Mouse (Mus musculus) embryonic facial prominence, embryonic 13.5 days (tissue): ENCODE results near the gene Casz1. TPM values are rescaled to one million over a fixed set of nuclear protein-coding genes. Genes with fewer than 3 reads are reported as not detected.

ENCODE experiments used
- ATAC-seq: fragments of 200-750 bp; cut with Nextera tagmentation; 2 replicates; pipeline ENCODE4 v1.8.0; 2017; ENCODE audit warnings: low read depth; ENCODE audit not compliant: insufficient number of reproducible peaks, insufficient read depth, low FRiP score, low TSS enrichment
- H3K27ac ChIP-seq: fragments of 300-500 bp; sonication (generic); 2 replicates; pipeline ENCODE4 v1.5.1; 2015; ENCODE audit warnings: moderate library complexity, mild to moderate bottlenecking, inconsistent platforms
- H3K27me3 ChIP-seq: fragments of 300-500 bp; sonication (generic); 2 replicates; pipeline ENCODE4 v1.6.1; 2015; ENCODE audit warnings: mild to moderate bottlenecking, inconsistent platforms
- H3K36me3 ChIP-seq: fragments of 300-500 bp; sonication (generic); 2 replicates; pipeline ENCODE4 v1.6.1; 2015; ENCODE audit warnings: mild to moderate bottlenecking, inconsistent platforms
- H3K4me1 ChIP-seq: fragments of 300-500 bp; sonication (generic); 2 replicates; pipeline ENCODE4 v1.6.1; 2015; ENCODE audit warnings: inconsistent platforms
- H3K4me2 ChIP-seq: fragments of 300-500 bp; sonication (generic); 2 replicates; pipeline ENCODE4 v1.6.1; 2015; ENCODE audit warnings: moderate library complexity, mild to moderate bottlenecking, inconsistent platforms
- H3K4me3 ChIP-seq: fragments of 300-500 bp; sonication (generic); 2 replicates; pipeline ENCODE4 v1.5.1; 2015; ENCODE audit warnings: mild to moderate bottlenecking, inconsistent platforms
- H3K9ac ChIP-seq: fragments of 300-500 bp; sonication (generic); 2 replicates; pipeline ENCODE4 v1.6.1; 2015; ENCODE audit warnings: mild to moderate bottlenecking, inconsistent platforms
- H3K9me3 ChIP-seq: fragments of 300-500 bp; sonication (generic); 2 replicates; pipeline ENCODE4 v1.6.1; 2016; ENCODE audit warnings: inconsistent platforms
- WGBS: fragments of 180-500 bp; shearing (Covaris S2); methylation state at CpG from one replicate; pipeline ENCODE4 v1.1.7; 2015; ENCODE audit warnings: mixed read lengths; 5-methylcytosine and 5-hydroxymethylcytosine counted together
- polyA plus RNA-seq: library from polyadenylated mRNA; unstranded; fragments of >200 nt; fragmentation: Nextera tagmentation; extraction: Ambion mirVana; gene quantifications from 2 replicates; pipeline ENCODE4 v1.2.1, GENCODE M21; 2015

Casz1 gene
- polyA plus RNA-seq, 1 experiment from 2014 or later = 4.2 TPM

DNA sequence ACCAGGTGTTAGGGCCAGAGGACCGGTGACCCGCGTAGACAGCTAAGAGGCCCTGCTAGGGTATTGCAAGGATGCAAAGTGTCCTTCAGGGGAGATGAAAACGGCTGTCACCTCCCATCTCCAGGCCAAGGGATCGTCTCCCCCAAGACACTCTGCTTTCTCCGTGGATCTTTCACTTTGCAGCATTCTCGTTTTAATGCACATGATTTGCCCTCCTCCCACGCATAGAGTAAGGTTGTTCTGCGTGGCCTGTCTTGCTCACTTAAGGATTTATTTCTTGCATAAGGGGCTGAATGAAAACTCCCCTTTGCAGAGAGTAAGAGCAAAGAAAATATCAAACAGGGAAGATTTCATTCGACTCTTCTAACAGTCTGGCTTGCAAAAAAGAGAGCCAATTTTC, 593 bp upstream of the Casz1 start:
- Histone ChIP-seq H3K36me3 (no peaks in the 10 kb centered on the region), H3K27me3 (peaks cover 89% of the 10 kb centered on the region), H3K27ac (no peak overlapping the region), H3K4me1 (peaks cover 33% of the 10 kb centered on the region), H3K4me2 (peak overlapping the region; percentile 99), H3K9ac (no peak overlapping the region; the same call in 1 of the 2 replicates), H3K4me3 (peak overlapping the region; percentile 61), H3K9me3 (no peaks in the 10 kb centered on the region)
- no peak for ATAC-seq
- WGBS = 6% methylated on average over 10 of the region's 10 CpGs

GRCm38 (mm10) chr4:148804780-148805160, 541 bp downstream of the Casz1 start:
- peaks cover 30% of the 10 kb centered on the region for H3K4me1 ChIP-seq

DNA sequence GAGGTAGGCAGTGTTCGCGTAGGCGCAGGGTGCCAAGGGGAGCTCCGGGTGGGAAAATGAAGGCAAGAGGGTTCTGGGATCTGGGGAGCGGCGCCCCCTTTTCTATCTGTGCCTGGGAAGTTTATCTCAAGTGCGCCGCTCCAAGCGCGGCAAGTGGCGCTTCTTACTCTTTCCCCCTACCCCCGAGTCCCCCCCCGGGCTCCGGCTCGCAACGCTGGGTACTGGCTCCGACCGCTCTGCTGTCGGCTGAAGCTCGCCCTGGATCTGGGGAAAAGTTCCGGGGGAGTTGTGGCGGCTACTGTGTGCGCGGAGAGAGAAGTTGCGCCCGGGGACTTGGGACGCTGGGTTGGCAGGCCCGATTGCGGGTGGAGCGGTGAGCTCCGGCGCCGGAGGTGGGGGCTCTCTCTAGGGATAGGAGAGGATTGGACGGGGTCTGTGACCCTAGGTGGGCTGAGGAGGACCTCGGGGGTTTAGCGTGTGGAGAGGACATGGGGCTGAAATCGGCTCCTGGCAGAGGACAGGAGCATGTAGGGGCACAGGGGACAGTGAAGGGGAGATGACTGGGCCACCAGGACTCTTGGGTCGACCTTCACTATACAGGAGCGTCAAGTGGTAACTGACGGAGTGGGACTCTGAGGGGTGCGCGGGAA, 1.1 kb downstream of the Casz1 start:
- H3K36me3 ChIP-seq = no peaks in the 10 kb centered on the region
- peak overlapping the region; percentile 61 for H3K4me3 ChIP-seq
- H3K4me1 ChIP-seq = peaks cover 30% of the 10 kb centered on the region
- no peaks in the 10 kb centered on the region for H3K9me3 ChIP-seq
- H3K27me3 ChIP-seq = peaks cover 93% of the 10 kb centered on the region
- 0 out of 2 replicates have a peak, but pooled peaks have one; percentile 1 for ATAC-seq
- peak overlapping the region; percentile 72 for H3K9ac ChIP-seq
- WGBS = under 1% methylated on average over 42 of the region's 42 CpGs
- peak overlapping the region; percentile 99 for H3K4me2 ChIP-seq
- no peak overlapping the region for H3K27ac ChIP-seq

More at GRCm38 (mm10) chr4:148804780-148805160, 541 bp downstream of the Casz1 start:
- ATAC-seq = peak; percentile 40; the same call in 1 of the 2 replicates
- Histone ChIP-seq H3K36me3 (no peaks in the 10 kb centered on the region), H3K9ac (peak overlapping the region; percentile 72), H3K4me2 (peak overlapping the region; percentile 99), H3K27ac (no peak overlapping the region), H3K9me3 (no peaks in the 10 kb centered on the region), H3K4me3 (peak overlapping the region; percentile 61), H3K27me3 (peaks cover 93% of the 10 kb centered on the region)
- 2% methylated on average over 15 of the region's 16 CpGs for WGBS

- no peaks in the 10 kb centered on the region for H3K36me3 ChIP-seq
- H3K9me3 ChIP-seq = no peaks in the 10 kb centered on the region
- H3K4me1 ChIP-seq = peaks cover 30% of the 10 kb centered on the region
- no peak overlapping the region for H3K27ac ChIP-seq
- no peak for ATAC-seq
- H3K4me2 ChIP-seq = peak overlapping the region; percentile 99
- peaks cover 93% of the 10 kb centered on the region for H3K27me3 ChIP-seq
- H3K9ac ChIP-seq = peak overlapping the region; percentile 72
- WGBS = under 1% methylated on average over 59 of the region's 64 CpGs
- peak overlapping the region; percentile 61 for H3K4me3 ChIP-seq
Measured at GRCm38 (mm10) chr4:148805811-148806747, 1.9 kb downstream of the Casz1 start.

DNA sequence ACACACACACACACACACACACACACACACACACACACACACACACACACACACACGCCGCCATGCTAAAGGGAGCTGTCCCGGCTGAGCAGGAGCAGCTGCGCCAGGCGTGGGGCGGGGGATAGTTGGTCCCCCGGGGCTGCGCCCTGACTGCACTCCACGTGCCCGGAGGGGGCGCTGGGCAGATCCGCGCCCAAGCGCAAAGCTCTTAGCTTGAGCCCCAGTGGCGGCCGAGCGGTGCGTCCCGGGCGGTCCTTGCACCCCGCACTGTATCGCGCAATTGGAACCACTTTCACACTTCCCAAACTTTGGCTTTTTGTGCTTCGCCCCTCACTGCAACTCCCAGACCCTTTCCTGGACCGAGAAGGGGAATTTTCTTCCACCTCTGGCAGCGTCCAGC, 2.6 kb downstream of the Casz1 start:
- H3K27me3 ChIP-seq = peaks cover 95% of the 10 kb centered on the region
- ATAC-seq = no peak
- peaks cover 30% of the 10 kb centered on the region for H3K4me1 ChIP-seq
- no peaks in the 10 kb centered on the region for H3K9me3 ChIP-seq
- H3K9ac ChIP-seq = peak overlapping the region; percentile 27; the same call in 1 of the 2 replicates
- no peaks in the 10 kb centered on the region for H3K36me3 ChIP-seq
- peak overlapping the region; percentile 61 for H3K4me3 ChIP-seq
- WGBS = 1% methylated on average over 25 of the region's 26 CpGs
- H3K27ac ChIP-seq = no peak overlapping the region
- H3K4me2 ChIP-seq = peak overlapping the region; percentile 99

DNA sequence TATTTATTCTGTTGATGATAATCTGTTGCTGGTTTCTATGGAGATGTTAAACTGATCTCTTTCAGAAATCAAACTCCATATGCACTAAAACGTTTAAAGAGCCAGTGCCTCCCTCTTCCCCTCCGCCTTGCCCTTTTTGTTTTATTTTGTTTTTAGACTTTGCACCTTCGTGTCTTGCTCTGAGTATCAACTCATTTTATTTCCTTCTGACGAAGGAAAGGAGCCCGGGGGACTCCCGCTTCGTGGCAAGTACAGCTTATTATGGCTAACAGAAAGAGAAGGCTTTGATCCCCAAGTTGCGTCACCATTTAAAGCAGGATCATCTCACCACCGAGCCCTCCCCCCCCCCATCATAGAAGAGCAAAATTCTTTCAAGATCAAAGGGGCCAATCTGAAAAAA, 3.2 kb downstream of the Casz1 start:
- WGBS = 2% methylated on average over 9 of the region's 9 CpGs
- ATAC-seq = no peak
- Histone ChIP-seq H3K4me2 (peak overlapping the region; percentile 99), H3K4me3 (peak overlapping the region; percentile 61), H3K9me3 (no peaks in the 10 kb centered on the region), H3K9ac (no peak overlapping the region), H3K36me3 (no peaks in the 10 kb centered on the region), H3K27ac (no peak overlapping the region), H3K27me3 (peaks cover 95% of the 10 kb centered on the region), H3K4me1 (peaks cover 33% of the 10 kb centered on the region)

DNA sequence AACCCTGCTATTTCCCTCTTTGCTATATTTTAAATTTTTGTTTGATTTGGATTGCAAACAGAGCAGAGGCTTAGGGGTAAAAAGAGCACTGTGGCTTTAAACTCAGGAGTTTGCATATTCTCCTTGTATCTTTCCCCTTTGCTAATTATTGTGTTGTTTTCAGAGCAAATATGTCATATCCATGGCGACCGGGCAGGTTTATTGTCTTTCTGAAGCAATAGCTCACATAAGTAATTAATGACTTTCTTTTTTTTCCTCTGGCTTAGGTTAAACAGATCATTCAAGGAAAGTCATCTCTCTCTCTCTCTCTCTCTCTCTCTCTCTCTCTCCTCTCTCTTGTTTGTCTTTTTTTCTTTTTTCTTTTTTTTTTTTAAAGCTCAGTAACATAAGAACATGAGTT, 4.6 kb downstream of the Casz1 start:
- H3K36me3 ChIP-seq = no peaks in the 10 kb centered on the region
- ATAC-seq = no peak
- 41% methylated on average over 2 of the region's 2 CpGs for WGBS
- no peak overlapping the region for H3K27ac ChIP-seq
- no peaks in the 10 kb centered on the region for H3K9me3 ChIP-seq
- peaks cover 95% of the 10 kb centered on the region for H3K27me3 ChIP-seq
- H3K4me3 ChIP-seq = no peak overlapping the region
- no peak overlapping the region for H3K9ac ChIP-seq
- peaks cover 29% of the 10 kb centered on the region for H3K4me1 ChIP-seq
- H3K4me2 ChIP-seq = no peak overlapping the region

GRCm38 (mm10) chr4:148810706-148811105, 6.5 kb downstream of the Casz1 start:
- H3K36me3 ChIP-seq = no peaks in the 10 kb centered on the region
- H3K27me3 ChIP-seq = peaks cover 99% of the 10 kb centered on the region
- 77% methylated on average over 9 of the region's 9 CpGs for WGBS
- H3K4me2 ChIP-seq = no peak overlapping the region
- H3K27ac ChIP-seq = no peak overlapping the region
- no peak overlapping the region for H3K4me3 ChIP-seq
- H3K9me3 ChIP-seq = no peaks in the 10 kb centered on the region
- ATAC-seq = no peak
- no peak overlapping the region for H3K9ac ChIP-seq
- H3K4me1 ChIP-seq = peaks cover 19% of the 10 kb centered on the region

GRCm38 (mm10) chr4:148811940-148812339, 7.7 kb downstream of the Casz1 start:
- no peak for ATAC-seq
- H3K36me3 ChIP-seq = no peaks in the 10 kb centered on the region
- H3K4me2 ChIP-seq = no peak overlapping the region; the same call in 1 of the 2 replicates
- 21% methylated on average over 10 of the region's 10 CpGs for WGBS
- no peak overlapping the region for H3K4me3 ChIP-seq
- H3K9me3 ChIP-seq = no peaks in the 10 kb centered on the region
- no peak overlapping the region for H3K9ac ChIP-seq
- peaks cover 98% of the 10 kb centered on the region for H3K27me3 ChIP-seq
- H3K27ac ChIP-seq = no peak overlapping the region
- H3K4me1 ChIP-seq = peaks cover 18% of the 10 kb centered on the region

GRCm38 (mm10) chr4:148813247-148813646, 9.0 kb downstream of the Casz1 start:
- Histone ChIP-seq H3K4me1 (peaks cover 18% of the 10 kb centered on the region), H3K36me3 (no peaks in the 10 kb centered on the region), H3K9me3 (no peaks in the 10 kb centered on the region), H3K9ac (no peak overlapping the region), H3K27ac (no peak overlapping the region), H3K4me2 (no peak overlapping the region), H3K27me3 (peaks cover 98% of the 10 kb centered on the region), H3K4me3 (no peak overlapping the region)
- ATAC-seq = no peak
- 70% methylated on average over 6 of the region's 6 CpGs for WGBS

DNA sequence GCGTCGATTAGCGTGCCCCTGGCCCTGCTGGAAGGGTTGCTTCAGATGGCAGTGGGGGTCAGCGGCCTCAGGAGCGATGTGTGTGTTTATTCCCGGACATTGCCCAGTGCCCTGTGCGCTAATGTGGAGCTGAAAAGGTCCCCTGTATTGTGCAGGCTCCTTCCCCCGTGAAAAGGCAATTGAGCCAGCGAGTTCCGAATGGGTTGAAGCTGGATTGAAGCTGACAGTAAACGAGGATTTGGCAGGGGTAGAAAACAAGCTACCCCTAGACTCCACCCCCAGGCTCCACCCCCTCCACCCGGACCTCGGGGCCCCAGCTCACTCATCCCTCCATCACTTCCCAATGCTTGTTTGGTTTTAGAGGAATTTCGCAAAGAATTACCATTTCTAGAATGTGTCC, 12.3 kb downstream of the Casz1 start:
- H3K9me3 ChIP-seq = 0 out of 2 replicates have a peak, but pooled peaks cover 3% of the 10 kb centered on the region
- WGBS = 10% methylated on average over 14 of the region's 14 CpGs
- no peak for ATAC-seq
- peak overlapping the region; percentile 48 for H3K4me2 ChIP-seq
- peaks cover 18% of the 10 kb centered on the region for H3K4me1 ChIP-seq
- H3K9ac ChIP-seq = no peak overlapping the region
- peaks cover 67% of the 10 kb centered on the region for H3K27me3 ChIP-seq
- no peak overlapping the region for H3K27ac ChIP-seq
- no peaks in the 10 kb centered on the region for H3K36me3 ChIP-seq
- 0 out of 2 replicates have a peak overlapping the region, but pooled peaks have one; percentile 2 for H3K4me3 ChIP-seq
